Mouse (Mus musculus) liver, postnatal 0 days (tissue): ENCODE data around the gene Prdm8. TPM values are rescaled to one million over a fixed set of nuclear protein-coding genes. Genes with fewer than 3 reads are reported as not detected.

ENCODE experiments used
- ATAC-seq: fragments of 200-750 bp; cut with Nextera tagmentation; 2 replicates; pipeline ENCODE4 v1.8.0; 2017; ENCODE audit warnings: mild to moderate bottlenecking, moderate library complexity
- DNase-seq: peaks from one replicate; pipeline ENCODE4 v3.0.0-alpha.2; 2016
- H3K27ac ChIP-seq: fragments of 300-500 bp; sonication (generic); 2 replicates; pipeline ENCODE4 v1.5.1; 2014; ENCODE audit warnings: antibody characterized with exemption, moderate library complexity, mild to moderate bottlenecking, low read depth
- H3K27me3 ChIP-seq: fragments of 300-500 bp; sonication (generic); 2 replicates; pipeline ENCODE4 v1.6.1; 2014; ENCODE audit warnings: low read length, control low read depth, mixed read lengths; ENCODE audit not compliant: insufficient read depth
- H3K36me3 ChIP-seq: fragments of 300-500 bp; sonication (generic); replicated peaks from 2 replicates; pipeline ENCODE4 v1.6.1; 2014; ENCODE audit warnings: mild to moderate bottlenecking, control low read depth, low read length, moderate library complexity, mixed read lengths; ENCODE audit not compliant: insufficient read depth
- H3K4me1 ChIP-seq: fragments of 300-500 bp; sonication (generic); 2 replicates; pipeline ENCODE4 v1.6.1; 2014; ENCODE audit warnings: antibody characterized with exemption, mild to moderate bottlenecking, control low read depth; ENCODE audit not compliant: insufficient read depth
- H3K4me2 ChIP-seq: fragments of 300-500 bp; sonication (generic); 2 replicates; pipeline ENCODE4 v1.6.1; 2014; ENCODE audit warnings: low read depth, mild to moderate bottlenecking, low read length, moderate library complexity, mixed read lengths
- H3K4me3 ChIP-seq: fragments of 300-500 bp; sonication (generic); 2 replicates; pipeline ENCODE4 v1.5.1; 2014; ENCODE audit warnings: low read depth, low read length
- H3K9ac ChIP-seq: fragments of 300-500 bp; sonication (generic); replicated peaks from 2 replicates; pipeline ENCODE4 v1.6.1; 2014; ENCODE audit warnings: mild to moderate bottlenecking, moderate library complexity
- H3K9me3 ChIP-seq: fragments of 300-500 bp; sonication (generic); 2 replicates; pipeline ENCODE4 v1.6.1; 2016; ENCODE audit warnings: mild to moderate bottlenecking, control low read depth, low read length, mixed read lengths
- CTCF ChIP-seq: sonication (generic); IDR thresholded peaks from 2 replicates; pipeline ENCODE4 v1.5.1; 2016; ENCODE audit warnings: antibody characterized with exemption, low read depth
- EP300 ChIP-seq: IDR thresholded peaks from 2 replicates; pipeline ENCODE4 v1.6.1; 2016; ENCODE audit warnings: antibody characterized with exemption, low read depth, mild to moderate bottlenecking
- WGBS: fragments of 180-500 bp; shearing (Covaris S2); extraction: QIAGEN DNeasy Blood & Tissue Kit; methylation state at CpG from one replicate; pipeline ENCODE4 v1.1.7; 2014; ENCODE audit not compliant: insufficient replicate concordance; 5-methylcytosine and 5-hydroxymethylcytosine counted together
- polyA plus RNA-seq: library from polyadenylated mRNA; unstranded; fragments of >200 nt; fragmentation: Nextera tagmentation; extraction: Ambion mirVana; gene quantifications from 2 replicates; pipeline ENCODE4 v1.2.1, GENCODE M21; 2015

The Prdm8 gene
- polyA plus RNA-seq, 1 experiment from 2014 or later: not detected

- no peak for TF ChIP-seq CTCF
- no peak for TF ChIP-seq EP300
- WGBS: 5% methylated on average over 12 of the region's 12 CpGs
- Histone ChIP-seq H3K9ac (no peak overlapping the region), H3K4me1 (peaks cover 3% of the 10 kb centered on the region; the same call in 1 of the 2 replicates), H3K27ac (no peak overlapping the region), H3K9me3 (no peaks in the 10 kb centered on the region), H3K27me3 (peaks cover 73% of the 10 kb centered on the region), H3K4me3 (no peak overlapping the region), H3K4me2 (no peak overlapping the region), H3K36me3 (no peaks in the 10 kb centered on the region)
- ATAC-seq (no peak), DNase-seq (no peak)
Observed at GRCm38 (mm10) chr5:98179606-98180005, 12.6 kb downstream of the Prdm8 start.

GRCm38 (mm10) chr5:98180461-98180887 is 13.5 kb downstream of the Prdm8 start:
- peak overlapping the region; percentile 4; the same call in 1 of the 2 replicates for H3K4me2 ChIP-seq
- DNase-seq: no peak
- WGBS: 2% methylated on average over 19 of the region's 19 CpGs

DNA sequence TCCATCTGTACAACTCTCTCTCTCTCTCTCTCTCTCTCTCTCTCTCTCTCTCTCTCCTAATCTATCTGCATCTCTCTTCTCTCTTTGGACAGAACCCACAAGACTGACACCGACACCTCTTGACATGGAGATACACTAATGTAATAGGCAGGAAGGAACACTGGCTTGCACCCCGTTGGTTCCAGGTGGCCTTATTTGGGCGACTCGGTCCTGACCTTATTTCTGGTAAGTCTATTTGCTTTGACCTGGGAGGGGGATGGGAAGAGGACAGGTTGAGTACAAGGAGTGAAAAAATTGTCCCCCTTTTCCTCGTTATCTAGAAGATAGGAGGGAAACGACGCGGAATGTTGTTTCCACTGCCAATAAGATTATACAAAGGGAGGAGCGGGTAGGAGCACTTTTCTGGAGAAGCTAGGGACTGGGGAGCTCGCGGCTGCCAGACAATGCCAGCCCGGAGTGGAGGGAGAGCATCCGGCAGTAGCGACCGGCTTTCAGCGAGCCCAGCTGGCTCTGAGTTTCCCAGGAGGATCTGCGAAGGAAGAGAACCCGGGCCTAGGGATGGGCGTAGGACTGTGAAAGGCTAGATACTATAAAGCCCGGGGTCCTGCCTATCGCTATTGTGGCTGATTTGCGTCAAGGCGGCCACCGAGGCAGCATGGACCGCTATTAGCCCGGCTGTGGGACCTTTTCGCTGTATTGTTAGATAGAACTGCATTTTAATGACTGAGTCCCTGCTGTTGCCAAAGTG is 14.1 kb downstream of the Prdm8 start:
- H3K27ac ChIP-seq: no peak overlapping the region
- H3K36me3 ChIP-seq: no peaks in the 10 kb centered on the region
- ATAC-seq (no peak), DNase-seq (no peak)
- H3K27me3 ChIP-seq: peaks cover 88% of the 10 kb centered on the region
- TF ChIP-seq CTCF (no peak), EP300 (no peak)
- no peak overlapping the region for H3K4me3 ChIP-seq
- H3K4me1 ChIP-seq: peaks cover 7% of the 10 kb centered on the region; the same call in 1 of the 2 replicates
- no peaks in the 10 kb centered on the region for H3K9me3 ChIP-seq
- WGBS: 2% methylated on average over 27 of the region's 27 CpGs
- peak overlapping the region; percentile 4; the same call in 1 of the 2 replicates for H3K4me2 ChIP-seq
- no peak overlapping the region for H3K9ac ChIP-seq

More at GRCm38 (mm10) chr5:98180461-98180887, 13.5 kb downstream of the Prdm8 start:
- Histone ChIP-seq H3K9me3 (no peaks in the 10 kb centered on the region), H3K27ac (no peak overlapping the region), H3K9ac (no peak overlapping the region), H3K4me3 (peak overlapping the region; percentile 4; the same call in 1 of the 2 replicates), H3K27me3 (peaks cover 82% of the 10 kb centered on the region), H3K36me3 (no peaks in the 10 kb centered on the region), H3K4me1 (peaks cover 4% of the 10 kb centered on the region; the same call in 1 of the 2 replicates)
- no peak for ATAC-seq
- TF ChIP-seq EP300 (no peak), CTCF (no peak)

DNA sequence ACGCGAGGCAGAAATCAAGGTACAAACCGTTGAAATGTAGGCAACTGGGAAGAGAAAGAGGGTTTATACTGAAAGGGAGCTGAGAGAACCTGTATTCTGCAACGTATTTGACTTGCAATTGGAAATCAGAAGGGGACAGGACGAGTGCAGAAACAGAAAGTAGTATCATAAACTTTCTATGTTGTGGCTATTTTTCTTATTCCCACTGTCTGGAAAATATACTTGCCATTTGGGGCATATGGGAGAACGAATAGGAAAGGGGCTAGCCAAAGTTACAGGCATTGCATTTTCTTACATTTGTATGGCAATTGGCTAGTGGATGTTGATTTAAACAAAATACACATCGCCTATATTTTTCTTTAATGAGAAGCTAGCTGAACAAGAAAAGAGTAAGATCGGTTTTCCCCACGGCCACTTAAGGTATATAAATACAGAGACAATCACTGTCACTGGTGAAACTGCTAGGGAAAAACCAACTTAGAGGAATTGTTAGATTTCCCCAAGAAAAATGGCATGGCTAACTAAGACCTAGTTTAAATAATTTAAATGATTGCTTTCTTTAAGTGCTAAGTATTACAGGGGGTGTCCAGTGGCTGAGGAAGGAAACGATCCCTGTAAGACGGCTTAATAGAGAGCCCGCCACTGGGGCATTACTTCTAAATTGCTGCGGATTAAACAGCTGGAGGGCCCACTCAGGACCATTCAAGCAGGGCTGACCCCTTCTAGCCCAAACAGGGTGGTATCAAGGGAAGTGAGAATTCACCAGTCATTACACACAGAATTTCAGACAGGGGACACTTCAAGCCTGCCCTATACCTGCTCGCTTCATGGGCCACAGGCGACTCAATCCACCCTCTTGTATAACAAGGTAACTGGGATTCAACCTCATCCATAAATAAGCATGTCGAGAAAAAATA is 14.9 kb downstream of the Prdm8 start:
- Histone ChIP-seq H3K4me1 (peaks cover 12% of the 10 kb centered on the region; the same call in 1 of the 2 replicates), H3K4me2 (no peak overlapping the region), H3K36me3 (no peaks in the 10 kb centered on the region), H3K27ac (no peak overlapping the region), H3K9me3 (no peaks in the 10 kb centered on the region), H3K27me3 (peaks cover 92% of the 10 kb centered on the region), H3K4me3 (no peak overlapping the region), H3K9ac (no peak overlapping the region)
- no peak for DNase-seq
- TF ChIP-seq CTCF: no peak
- no peak for TF ChIP-seq EP300
- WGBS: 8% methylated on average over 16 of the region's 16 CpGs
- no peak for ATAC-seq

- Histone ChIP-seq H3K4me2 (no peak overlapping the region), H3K9me3 (no peaks in the 10 kb centered on the region), H3K27me3 (peaks cover 97% of the 10 kb centered on the region), H3K36me3 (no peaks in the 10 kb centered on the region), H3K9ac (no peak overlapping the region), H3K27ac (no peak overlapping the region), H3K4me3 (no peak overlapping the region), H3K4me1 (peaks cover 12% of the 10 kb centered on the region; the same call in 1 of the 2 replicates)
- 7% methylated on average over 5 of the region's 5 CpGs for WGBS
- no peak for ATAC-seq
- no peak for DNase-seq
- TF ChIP-seq CTCF (no peak), EP300 (no peak)
Observed at GRCm38 (mm10) chr5:98182603-98182920, 15.6 kb downstream of the Prdm8 start.

DNA sequence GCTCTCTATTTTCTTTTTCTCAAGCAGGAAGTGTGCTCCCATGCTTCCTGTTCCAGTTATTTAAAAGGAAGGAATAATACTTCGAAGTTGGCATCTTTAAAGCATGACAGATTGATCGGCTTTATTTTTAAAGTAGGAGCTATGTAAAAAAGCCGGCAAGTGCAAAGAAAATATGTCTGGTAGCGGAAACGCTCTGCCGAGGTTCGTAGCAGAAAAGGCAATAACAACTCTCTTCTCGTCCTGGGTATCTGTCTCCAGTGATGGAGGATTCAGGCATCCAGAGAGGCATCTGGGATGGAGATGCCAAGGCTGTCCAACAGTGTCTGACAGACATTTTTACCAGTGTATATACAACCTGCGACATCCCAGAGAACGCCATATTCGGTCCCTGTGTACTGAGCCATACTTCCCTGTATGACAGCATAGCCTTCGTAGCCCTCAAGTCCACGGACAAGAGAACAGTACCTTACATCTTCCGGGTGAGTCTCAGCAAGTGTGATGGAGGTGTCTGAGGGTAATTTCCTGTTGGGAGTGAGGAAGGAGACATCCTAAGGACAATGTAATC is 16.1 kb downstream of the Prdm8 start:
- Histone ChIP-seq H3K9ac (no peak overlapping the region), H3K4me1 (peaks cover 12% of the 10 kb centered on the region; the same call in 1 of the 2 replicates), H3K9me3 (no peaks in the 10 kb centered on the region), H3K27ac (no peak overlapping the region), H3K27me3 (peaks cover 96% of the 10 kb centered on the region), H3K36me3 (no peaks in the 10 kb centered on the region), H3K4me3 (no peak overlapping the region), H3K4me2 (no peak overlapping the region)
- no peak for DNase-seq
- no peak for TF ChIP-seq EP300
- TF ChIP-seq CTCF: no peak
- WGBS: 4% methylated on average over 14 of the region's 14 CpGs
- ATAC-seq: no peak
